Mouse (Mus musculus): Measurements from ENCODE around the gene Six6.

DNA sequence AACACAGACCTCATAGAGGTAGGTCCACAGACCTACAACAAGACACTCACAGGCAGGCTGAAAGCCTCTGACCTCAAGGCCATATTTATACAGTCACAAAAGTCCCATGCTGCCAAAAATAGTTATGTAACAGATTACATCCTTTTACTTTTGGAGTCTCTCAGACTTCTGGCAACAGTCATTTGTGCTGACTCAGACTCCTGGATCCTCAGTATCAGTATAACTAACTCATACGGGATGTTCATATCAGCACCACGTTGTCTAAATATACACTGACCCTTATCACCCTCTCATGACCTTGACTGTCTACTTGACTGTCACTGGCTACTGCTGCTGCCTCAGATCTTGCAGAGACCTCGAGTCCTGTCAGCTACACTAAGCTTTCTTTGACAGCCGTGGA is 15.2 kb downstream of the Six6 start:
- no peak for TF ChIP-seq E2F4 (IDR thresholded peaks at IDR 0.05; ENCODE audit: insufficient read depth)
- no peak for TF ChIP-seq TCF12 (IDR thresholded peaks at IDR 0.05; ENCODE audit: insufficient read depth, poor library complexity, severe bottlenecking)
- TF ChIP-seq MYOG (IDR thresholded peaks at IDR 0.05; ENCODE audit: control insufficient read depth in 1 of 3, insufficient read depth in 1 of 3, insufficient read length in 2 of 3, low read depth in 2 of 3), result no peak
- TF ChIP-seq CEBPB (IDR thresholded peaks at IDR 0.05; ENCODE audit: insufficient read depth, poor library complexity, severe bottlenecking), result no peak

All from myocyte (in vitro differentiated cells).